Comparison of ENCODE assay signal across 23 mouse cellular contexts in genomic region chr2:50675736-50676550, GRCm38 (mm10).
DNase-seq lines count a peak whose midpoint lies in the region; ATAC-seq lines count a peak whose summit lies in the region.
"Had no signal": no experiment of that assay in that cellular context is flagged by ENCODE, and none has a peak within 500 bp of the region (broad histone marks: within the 10 kb centered on the region; RNA-seq: fewer than 3 reads in every experiment).

No protein-coding gene starts in this region.

- 74% methylated on average over 7 of the region's 7 CpGs for whole genome bisulfite sequencing in embryonic facial prominence, embryonic 14.5 days
- WGBS in embryonic facial prominence, embryonic 10.5 days: 86% methylated on average over 7 of the region's 7 CpGs

- no peak overlapping the region for H3K9ac ChIP-seq in embryonic facial prominence, embryonic 14.5 days (ENCODE audit: low read depth, low read length)
- H3K9ac ChIP-seq: embryonic facial prominence, embryonic 12.5 days; forebrain, embryonic 12.5 days; forebrain, postnatal 0 days; hindbrain, embryonic 13.5 days had no signal

- no peaks in the 10 kb centered on the region for H3K36me3 ChIP-seq in embryonic facial prominence, embryonic 14.5 days (ENCODE audit: control insufficient read depth, insufficient read depth, low read length)
- no peaks in the 10 kb centered on the region for H3K36me3 ChIP-seq in embryonic facial prominence, embryonic 10.5 days (replicated peaks)
- H3K36me3 ChIP-seq: embryonic facial prominence, embryonic 12.5 days; forebrain, embryonic 12.5 days; G1E; hindbrain, embryonic 13.5 days had no signal

- H3K27ac ChIP-seq in embryonic facial prominence, embryonic 14.5 days (replicated peaks; ENCODE audit: low read depth, low read length): no peak overlapping the region
- no peak overlapping the region for H3K27ac ChIP-seq in embryonic facial prominence, embryonic 10.5 days (replicated peaks)
- H3K27ac ChIP-seq: embryonic facial prominence, embryonic 12.5 days; forebrain, embryonic 12.5 days; hindbrain, embryonic 13.5 days; hindbrain, postnatal 0 days had no signal

- H3K4me3 ChIP-seq in embryonic facial prominence, embryonic 14.5 days (ENCODE audit: low read depth, low read length): no peak overlapping the region
- H3K4me3 ChIP-seq in embryonic facial prominence, embryonic 10.5 days: no peak overlapping the region
- H3K4me3 ChIP-seq: embryonic facial prominence, embryonic 12.5 days; forebrain, embryonic 12.5 days; hindbrain, embryonic 13.5 days had no signal

- no peak for ATAC-seq in embryonic facial prominence, embryonic 14.5 days (ENCODE audit: low read depth)
- peak; percentile 84 for ATAC-seq in megakaryocyte, adult 5-6 weeks (ENCODE audit: poor library complexity, severe bottlenecking)
- ATAC-seq: activated CD4-positive, CD25-positive, alpha-beta regulatory T cell, adult 4 months; forebrain, postnatal 0 days; hindbrain, postnatal 0 days; Patski had no signal

- no peak overlapping the region for H3K4me2 ChIP-seq in embryonic facial prominence, embryonic 14.5 days (ENCODE audit: low read depth, low read length)
- H3K4me2 ChIP-seq: embryonic facial prominence, embryonic 12.5 days; forebrain, embryonic 12.5 days; hindbrain, embryonic 13.5 days had no signal

- H3K4me1 ChIP-seq in embryonic facial prominence, embryonic 14.5 days (ENCODE audit: control insufficient read depth, insufficient read depth, low read length): no peaks in the 10 kb centered on the region
- no peaks in the 10 kb centered on the region for H3K4me1 ChIP-seq in embryonic facial prominence, embryonic 10.5 days
- H3K4me1 ChIP-seq: embryonic facial prominence, embryonic 12.5 days; forebrain, embryonic 12.5 days; hindbrain, embryonic 13.5 days had no signal

- no peaks in the 10 kb centered on the region for H3K9me3 ChIP-seq in embryonic facial prominence, embryonic 14.5 days (ENCODE audit: control insufficient read depth, low read length)
- no peaks in the 10 kb centered on the region for H3K9me3 ChIP-seq in embryonic facial prominence, embryonic 10.5 days
- H3K9me3 ChIP-seq: embryonic facial prominence, embryonic 12.5 days; forebrain, embryonic 12.5 days; hindbrain, embryonic 13.5 days had no signal

- no peaks in the 10 kb centered on the region for H3K27me3 ChIP-seq in embryonic facial prominence, embryonic 14.5 days (replicated peaks; ENCODE audit: control insufficient read depth, insufficient read depth, low read length)
- H3K27me3 ChIP-seq in embryonic facial prominence, embryonic 10.5 days (replicated peaks; ENCODE audit: low read depth, poor library complexity, severe bottlenecking): no peaks in the 10 kb centered on the region
- H3K27me3 ChIP-seq: embryonic facial prominence, embryonic 12.5 days; forebrain, embryonic 12.5 days; hindbrain, embryonic 13.5 days; Patski had no signal

- DNase-seq in embryonic facial prominence, embryonic 14.5 days (ENCODE audit: low spot score): peak; percentile 16
- DNase-seq in embryonic facial prominence, embryonic 10.5 days (ENCODE audit: low spot score): no peak
- DNase-seq in 3T3-L1 (ENCODE audit: low read depth, low spot score) (peak; percentile 25), MEL-GATA-1-ER (ENCODE audit: extremely low read depth, low read depth) (peak; percentile 86)
- DNase-seq in kidney, adult 8-10 months: no peak
- DNase-seq in thymus, postnatal 10 days (ENCODE audit: low spot score in 2 of 2): no peak
- no peak for DNase-seq in spleen, postnatal 10 days (ENCODE audit: low spot score in 2 of 2)
- DNase-seq: adrenal gland, postnatal 14 days; cerebellum, adult 18-20 months; cerebellum, adult 9-11 months; cerebellum, postnatal 36 days; forebrain, postnatal 0 days; gastrocnemius, postnatal 14 days; heart, postnatal 10 days; heart, postnatal 4 days had no signal

Comparison
In these comparisons a context has a peak if more than half of its experiments do, and no peak if none do; other contexts are left out.
1. DNase-seq: peak in embryonic facial prominence, embryonic 14.5 days (single experiment), 3T3-L1 (single experiment) and MEL-GATA-1-ER (single experiment); none in embryonic facial prominence, embryonic 10.5 days (single experiment), kidney, adult 8-10 months (0 of 2), thymus, postnatal 10 days (0 of 2) and spleen, postnatal 10 days (0 of 2).